Mouse (Mus musculus) cerebellum, adult 2 months (tissue): Measurements from ENCODE around the gene Gpt2. TPM values are rescaled to one million over a fixed set of nuclear protein-coding genes. Genes with fewer than 3 reads are reported as not detected.

ENCODE experiments used
- DNase-seq, 2 experiments: peaks; one replicate each; pipeline ENCODE4 v3.0.0; 2021
- H3K27ac ChIP-seq: fragments of 200-500 bp; 2 replicates; pipeline ENCODE4 v1.5.1; 2012; ENCODE audit warnings: low read length, control low read depth, inconsistent platforms; ENCODE audit not compliant: insufficient read depth
- H3K27me3 ChIP-seq: fragments of 200-500 bp; 2 replicates; pipeline ENCODE4 v1.6.1; 2012; ENCODE audit warnings: inconsistent platforms, mild to moderate bottlenecking, low read length, moderate library complexity; ENCODE audit not compliant: control insufficient read depth, insufficient read depth
- H3K4me1 ChIP-seq: fragments of 200-500 bp; 2 replicates; pipeline ENCODE4 v1.6.1; 2011; ENCODE audit warnings: low read length; ENCODE audit not compliant: control insufficient read depth, insufficient read depth
- H3K4me3 ChIP-seq: fragments of 200-500 bp; replicated peaks from 2 replicates; pipeline ENCODE3; 2011; ENCODE audit warnings: mild to moderate bottlenecking, low read depth, low read length, control low read depth; ENCODE audit not compliant: insufficient read depth
- CTCF ChIP-seq: fragments of 200-500 bp; IDR thresholded peaks from 2 replicates; pipeline ENCODE4 v1.5.1; 2011; ENCODE audit warnings: low read depth, mild to moderate bottlenecking, control low read depth, low read length, moderate library complexity, borderline replicate concordance; ENCODE audit not compliant: insufficient read depth
- POLR2A ChIP-seq: fragments of 200-500 bp; IDR thresholded peaks from 2 replicates; pipeline ENCODE4 v1.6.1; 2011; ENCODE audit warnings: low read length, control low read depth, borderline replicate concordance; ENCODE audit not compliant: insufficient read depth
- WGBS: fragments of 180-500 bp; shearing (Covaris S2); methylation state at CpG from one replicate; pipeline ENCODE4 v1.1.7; 2018; 5-methylcytosine and 5-hydroxymethylcytosine counted together
- polyA plus RNA-seq: library from polyadenylated mRNA; depleted of rRNA; stranded (reverse); fragments of >200 nt; gene quantifications from 2 replicates; pipeline ENCODE4 v1.2.3, GENCODE M21; 2012

Gene Gpt2
- polyA plus RNA-seq, 1 experiment = 40.5 TPM

- TF ChIP-seq CTCF = no peak
- no peak for TF ChIP-seq POLR2A
- no peak overlapping the region for H3K27ac ChIP-seq
- no peaks in the 10 kb centered on the region for H3K27me3 ChIP-seq
- H3K4me1 ChIP-seq = no peaks in the 10 kb centered on the region
- no peak for DNase-seq
- 68% methylated on average over 3 of the region's 3 CpGs for WGBS
- no peak overlapping the region for H3K4me3 ChIP-seq
Observed at GRCm38 (mm10) chr8:85459582-85459981, 32.8 kb upstream of the Gpt2 start.

GRCm38 (mm10) chr8:85460804-85461203 is 31.6 kb upstream of the Gpt2 start:
- 36% methylated on average over 5 of the region's 5 CpGs for WGBS
- Histone ChIP-seq H3K4me3 (no peak overlapping the region), H3K27me3 (no peaks in the 10 kb centered on the region), H3K4me1 (no peaks in the 10 kb centered on the region), H3K27ac (no peak overlapping the region)
- TF ChIP-seq POLR2A = no peak
- peak; percentile 6; the same call in 1 of the 2 replicates for TF ChIP-seq CTCF
- DNase-seq = no peak

- TF ChIP-seq CTCF (no peak), POLR2A (no peak)
- Histone ChIP-seq H3K4me3 (no peak overlapping the region), H3K27me3 (no peaks in the 10 kb centered on the region), H3K4me1 (no peaks in the 10 kb centered on the region), H3K27ac (no peak overlapping the region)
- DNase-seq = no peak
- WGBS = 76% methylated on average over 3 of the region's 3 CpGs
Observed at GRCm38 (mm10) chr8:85461377-85461776, 31.0 kb upstream of the Gpt2 start.

- H3K4me1 ChIP-seq = no peaks in the 10 kb centered on the region
- 93% methylated on average over 1 of the region's 1 CpGs for WGBS
- H3K27ac ChIP-seq = no peak overlapping the region
- no peak overlapping the region for H3K4me3 ChIP-seq
- DNase-seq = no peak
- TF ChIP-seq POLR2A (no peak), CTCF (no peak)
- no peaks in the 10 kb centered on the region for H3K27me3 ChIP-seq
Observed at GRCm38 (mm10) chr8:85462441-85462840, 29.9 kb upstream of the Gpt2 start.

GRCm38 (mm10) chr8:85464316-85464715 is 28.1 kb upstream of the Gpt2 start:
- no peak for TF ChIP-seq CTCF
- TF ChIP-seq POLR2A = no peak
- Histone ChIP-seq H3K4me1 (no peaks in the 10 kb centered on the region), H3K27ac (no peak overlapping the region), H3K27me3 (no peaks in the 10 kb centered on the region), H3K4me3 (no peak overlapping the region)
- DNase-seq = no peak

- Histone ChIP-seq H3K4me3 (no peak overlapping the region), H3K27ac (no peak overlapping the region), H3K4me1 (no peaks in the 10 kb centered on the region), H3K27me3 (no peaks in the 10 kb centered on the region)
- WGBS = 73% methylated on average over 4 of the region's 4 CpGs
- no peak for DNase-seq
- TF ChIP-seq CTCF = no peak
- TF ChIP-seq POLR2A = no peak
Observed at GRCm38 (mm10) chr8:85466056-85466455, 26.3 kb upstream of the Gpt2 start.

GRCm38 (mm10) chr8:85470753-85471152 is 21.6 kb upstream of the Gpt2 start:
- Histone ChIP-seq H3K27me3 (no peaks in the 10 kb centered on the region), H3K4me3 (no peak overlapping the region), H3K27ac (no peak overlapping the region), H3K4me1 (no peaks in the 10 kb centered on the region)
- DNase-seq = no peak
- 66% methylated on average over 8 of the region's 8 CpGs for WGBS
- no peak for TF ChIP-seq POLR2A

- 70% methylated on average over 6 of the region's 6 CpGs for WGBS
- no peak for DNase-seq
- H3K4me3 ChIP-seq = no peak overlapping the region
- no peaks in the 10 kb centered on the region for H3K4me1 ChIP-seq
- H3K27ac ChIP-seq = no peak overlapping the region
- TF ChIP-seq POLR2A = no peak
- TF ChIP-seq CTCF = no peak
- no peaks in the 10 kb centered on the region for H3K27me3 ChIP-seq
Observed at GRCm38 (mm10) chr8:85472800-85473199, 19.6 kb upstream of the Gpt2 start.
